Mouse (Mus musculus) stomach, postnatal 0 days (tissue): ENCODE data around the gene Vps9d1.

ENCODE experiments used
- CTCF ChIP-seq: IDR thresholded peaks from 2 replicates; pipeline ENCODE4 v1.5.1; 2016; ENCODE audit warnings: antibody characterized with exemption, low read depth, mild to moderate bottlenecking, moderate library complexity
- EP300 ChIP-seq: optimal IDR thresholded peaks from 2 replicates; pipeline ENCODE3; 2016; ENCODE audit warnings: antibody characterized with exemption

DNA sequence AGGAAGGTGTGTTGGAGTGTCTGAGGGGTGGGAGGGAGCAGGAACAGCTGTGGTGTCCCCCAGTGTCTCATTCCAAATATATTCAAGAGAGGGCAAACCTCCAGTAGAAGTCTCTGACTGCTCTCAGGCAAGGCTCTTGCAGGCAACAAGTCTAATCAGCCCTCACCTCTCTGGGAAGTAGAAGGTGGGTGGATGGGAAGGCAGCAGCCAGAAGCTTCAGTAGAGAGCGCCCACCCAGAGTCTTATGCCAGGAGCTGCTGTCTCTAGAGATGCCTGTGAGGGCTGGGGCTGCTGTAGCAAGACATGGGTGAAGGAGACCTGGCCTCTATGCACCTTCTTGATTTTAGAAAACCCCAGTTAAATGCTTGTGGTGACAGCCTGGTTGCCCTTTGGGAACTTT lies 25.7 kb downstream of the Vps9d1 start:
- no peak for TF ChIP-seq CTCF
- no peak for TF ChIP-seq EP300
